Mouse (Mus musculus): Measurements from ENCODE around the gene Oasl2.

DNA sequence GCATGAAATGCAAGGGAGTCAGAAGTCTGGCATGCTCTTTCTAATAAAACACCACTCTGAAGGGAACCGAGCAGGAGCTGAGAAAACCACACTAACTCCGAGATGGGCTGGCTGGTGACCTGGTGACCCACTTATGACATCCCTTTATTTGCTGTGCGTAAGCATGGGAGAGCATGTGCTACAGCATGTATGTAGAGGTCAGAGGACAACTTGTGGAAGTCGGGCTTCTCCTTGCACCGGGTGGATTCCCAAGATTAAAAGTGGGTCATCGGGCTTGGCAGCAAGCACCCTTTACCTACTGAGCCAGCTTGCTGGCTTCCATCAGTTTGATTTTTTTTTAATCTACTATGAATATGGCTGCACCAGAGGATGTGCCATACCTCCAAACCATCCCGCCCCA, 19.2 kb upstream of the Oasl2 start:
- no peak for TF ChIP-seq GATA1 (IDR thresholded peaks at IDR 0.05; ENCODE audit: borderline replicate concordance, low read length)
- TF ChIP-seq CTCF (IDR thresholded peaks at IDR 0.05; ENCODE audit: low read depth, low read length): no peak
- no peak for TF ChIP-seq TAL1 (conservative IDR thresholded peaks at IDR 0.05; ENCODE audit: low read depth, low read length)
